Mouse (Mus musculus): ENCODE measurements around the gene Prr22. TPM values are rescaled to one million over a fixed set of nuclear protein-coding genes. Genes with fewer than 3 reads are reported as not detected.

Gene Prr22
- polyA plus RNA-seq, 1 experiment from 2014 or later: 1.6 TPM

DNA sequence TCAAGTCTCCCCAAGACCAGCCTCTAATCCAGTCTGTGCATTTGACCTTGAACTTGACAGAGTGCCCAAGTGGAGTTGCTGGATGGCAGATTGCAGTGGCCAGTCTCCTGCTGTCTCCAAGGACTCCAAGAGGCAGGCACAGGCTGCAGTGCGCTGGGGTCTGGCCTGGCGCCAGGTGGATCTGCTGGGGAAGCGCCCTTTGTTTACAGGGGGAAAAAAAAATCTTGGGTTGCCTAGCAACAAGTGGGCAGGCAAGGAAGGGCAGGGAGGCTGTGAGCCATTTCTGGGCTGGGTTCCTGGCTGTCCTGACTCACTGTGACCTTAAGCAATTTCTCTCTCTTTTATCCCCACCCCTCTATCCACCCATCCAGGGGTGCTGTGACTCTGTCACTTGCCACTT lies 40.2 kb downstream of the Prr22 start:
- Histone ChIP-seq H3K4me1 (replicated peaks; ENCODE audit: control insufficient read depth, insufficient read depth, low read length) (0 out of 2 replicates have a peak, but pooled peaks cover 7% of the 10 kb centered on the region), H3K9me3 (ENCODE audit: control insufficient read depth, low read length) (no peaks in the 10 kb centered on the region), H3K27ac (ENCODE audit: low read depth, low read length) (no peak overlapping the region), H3K4me3 (ENCODE audit: low read depth, low read length) (no peak overlapping the region), H3K27me3 (replicated peaks; ENCODE audit: control insufficient read depth, insufficient read depth, low read length) (no peaks in the 10 kb centered on the region; the same call in 1 of the 2 replicates), H3K4me2 (no peak overlapping the region), H3K9ac (ENCODE audit: low read depth, low read length) (no peak overlapping the region), H3K36me3 (ENCODE audit: control insufficient read depth, insufficient read depth, low read length) (no peaks in the 10 kb centered on the region)
- ATAC-seq (replicated peaks; ENCODE audit: low FRiP score) (no peak; the same call in 1 of the 2 replicates), DNase-seq (ENCODE audit: low spot score) (peak; percentile 57)
- WGBS: 25% methylated on average over 3 of the region's 3 CpGs

DNA sequence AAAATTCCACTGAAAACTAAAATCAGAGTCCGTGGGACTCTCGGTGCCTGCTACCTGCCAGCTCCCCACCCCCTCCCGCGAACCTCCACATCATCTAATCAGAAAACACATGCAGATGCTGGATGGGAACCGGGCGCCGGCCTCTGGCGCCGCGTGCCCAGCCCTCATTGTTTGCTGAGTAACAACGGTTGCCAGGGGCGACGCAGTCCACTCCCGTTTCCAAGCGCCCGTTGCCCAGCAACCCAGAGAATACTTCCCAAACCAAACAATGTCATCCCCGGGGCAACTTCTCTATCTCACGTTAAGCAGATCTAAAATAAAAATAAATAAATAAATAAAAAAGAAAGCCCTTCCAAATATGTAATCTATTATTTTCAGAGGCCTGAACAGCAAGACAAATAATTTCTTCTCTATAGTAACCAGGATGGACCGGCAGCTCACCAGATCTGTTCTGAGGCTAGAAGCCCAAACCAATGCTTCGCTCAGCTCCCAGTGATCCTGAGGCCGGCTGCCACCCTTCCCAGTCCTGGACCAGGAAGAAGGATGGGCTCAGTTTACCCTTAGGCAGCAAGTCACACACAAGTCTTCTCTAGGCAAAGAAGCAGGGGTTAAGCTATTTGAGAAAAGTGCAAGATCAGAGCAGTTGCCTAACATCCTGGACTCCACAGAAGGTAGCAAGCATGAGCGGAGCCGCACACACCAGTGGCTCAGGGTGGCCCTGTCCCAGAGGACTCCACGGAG lies 44.4 kb downstream of the Prr22 start:
- 0 out of 2 replicates have a peak, but pooled peaks have one; percentile 25 for ATAC-seq (replicated peaks; ENCODE audit: low FRiP score)
- Histone ChIP-seq H3K4me1 (replicated peaks; ENCODE audit: control insufficient read depth, insufficient read depth, low read length) (0 out of 2 replicates have a peak, but pooled peaks cover 10% of the 10 kb centered on the region), H3K9me3 (ENCODE audit: control insufficient read depth, low read length) (no peaks in the 10 kb centered on the region), H3K36me3 (ENCODE audit: control insufficient read depth, insufficient read depth, low read length) (no peaks in the 10 kb centered on the region), H3K4me3 (ENCODE audit: low read depth, low read length) (no peak overlapping the region), H3K9ac (ENCODE audit: low read depth, low read length) (no peak overlapping the region), H3K27ac (ENCODE audit: low read depth, low read length) (no peak overlapping the region), H3K4me2 (no peak overlapping the region), H3K27me3 (replicated peaks; ENCODE audit: control insufficient read depth, insufficient read depth, low read length) (no peaks in the 10 kb centered on the region; the same call in 1 of the 2 replicates)
- 23% methylated on average over 24 of the region's 24 CpGs for WGBS
- peak; percentile 68 for DNase-seq (ENCODE audit: low spot score)

DNA sequence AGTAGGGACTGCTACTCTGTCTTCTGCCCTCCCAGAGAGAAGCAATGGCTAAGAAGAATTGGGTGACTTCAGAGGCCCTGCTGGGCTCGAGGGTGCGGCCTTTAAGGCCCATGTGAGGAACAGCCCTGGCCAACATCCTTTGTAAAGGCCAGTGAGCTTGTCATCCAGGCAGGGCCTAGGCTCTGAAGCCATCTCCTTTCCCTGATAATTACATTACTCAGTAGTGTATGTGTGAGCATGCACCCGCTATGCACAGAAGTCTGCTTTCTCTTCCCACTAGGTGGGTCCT lies 45.0 kb downstream of the Prr22 start:
- Histone ChIP-seq H3K4me1 (replicated peaks; ENCODE audit: control insufficient read depth, insufficient read depth, low read length) (0 out of 2 replicates have a peak, but pooled peaks cover 10% of the 10 kb centered on the region), H3K27ac (ENCODE audit: low read depth, low read length) (no peak overlapping the region), H3K4me2 (no peak overlapping the region), H3K9ac (ENCODE audit: low read depth, low read length) (no peak overlapping the region), H3K4me3 (ENCODE audit: low read depth, low read length) (no peak overlapping the region), H3K36me3 (ENCODE audit: control insufficient read depth, insufficient read depth, low read length) (no peaks in the 10 kb centered on the region), H3K27me3 (replicated peaks; ENCODE audit: control insufficient read depth, insufficient read depth, low read length) (peaks cover 2% of the 10 kb centered on the region; the same call in 1 of the 2 replicates), H3K9me3 (ENCODE audit: control insufficient read depth, low read length) (no peaks in the 10 kb centered on the region)
- no peak for DNase-seq (ENCODE audit: low spot score)
- WGBS: 79% methylated on average over 3 of the region's 3 CpGs
- no peak for ATAC-seq (replicated peaks; ENCODE audit: low FRiP score)

DNA sequence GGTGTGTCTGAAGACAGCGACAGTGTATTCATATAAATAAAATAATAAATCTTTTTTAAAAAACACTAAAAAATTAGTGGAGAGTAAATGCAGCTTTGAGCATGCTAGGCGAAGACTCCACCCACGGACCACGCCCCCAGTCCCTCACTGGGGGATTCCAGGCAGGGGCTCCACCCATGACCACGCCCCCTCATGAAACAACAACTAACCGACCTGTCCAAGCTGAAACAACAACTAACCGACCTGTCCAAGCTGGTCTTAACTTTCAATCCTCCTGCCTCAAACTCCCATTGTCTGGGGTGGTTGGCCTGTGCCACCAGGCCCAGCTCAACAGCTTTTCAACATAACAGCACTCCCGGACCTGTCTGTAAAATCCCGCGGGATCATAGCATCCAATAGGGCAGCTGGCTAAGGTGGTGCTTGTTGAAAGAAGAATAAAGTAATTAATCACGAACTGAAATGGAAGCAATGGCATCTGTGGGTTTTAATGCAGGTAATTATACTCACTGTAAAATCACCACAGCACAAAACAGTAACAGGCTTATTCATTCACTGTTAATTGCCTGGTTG lies 48.1 kb downstream of the Prr22 start:
- peaks cover 2% of the 10 kb centered on the region; the same call in 1 of the 2 replicates for H3K27me3 ChIP-seq (replicated peaks; ENCODE audit: control insufficient read depth, insufficient read depth, low read length)
- H3K9me3 ChIP-seq (ENCODE audit: control insufficient read depth, low read length): no peaks in the 10 kb centered on the region
- H3K4me1 ChIP-seq (replicated peaks; ENCODE audit: control insufficient read depth, insufficient read depth, low read length): 0 out of 2 replicates have a peak, but pooled peaks cover 3% of the 10 kb centered on the region
- DNase-seq (ENCODE audit: low spot score) (no peak), ATAC-seq (replicated peaks; ENCODE audit: low FRiP score) (peak; percentile 70)
- H3K4me2 ChIP-seq: peak overlapping the region; percentile 44
- H3K27ac ChIP-seq (ENCODE audit: low read depth, low read length): no peak overlapping the region
- H3K36me3 ChIP-seq (ENCODE audit: control insufficient read depth, insufficient read depth, low read length): no peaks in the 10 kb centered on the region
- peak overlapping the region; percentile 20; the same call in 1 of the 2 replicates for H3K4me3 ChIP-seq (ENCODE audit: low read depth, low read length)
- WGBS: 29% methylated on average over 11 of the region's 11 CpGs
- H3K9ac ChIP-seq (ENCODE audit: low read depth, low read length): peak overlapping the region; percentile 18; the same call in 1 of the 2 replicates

DNA sequence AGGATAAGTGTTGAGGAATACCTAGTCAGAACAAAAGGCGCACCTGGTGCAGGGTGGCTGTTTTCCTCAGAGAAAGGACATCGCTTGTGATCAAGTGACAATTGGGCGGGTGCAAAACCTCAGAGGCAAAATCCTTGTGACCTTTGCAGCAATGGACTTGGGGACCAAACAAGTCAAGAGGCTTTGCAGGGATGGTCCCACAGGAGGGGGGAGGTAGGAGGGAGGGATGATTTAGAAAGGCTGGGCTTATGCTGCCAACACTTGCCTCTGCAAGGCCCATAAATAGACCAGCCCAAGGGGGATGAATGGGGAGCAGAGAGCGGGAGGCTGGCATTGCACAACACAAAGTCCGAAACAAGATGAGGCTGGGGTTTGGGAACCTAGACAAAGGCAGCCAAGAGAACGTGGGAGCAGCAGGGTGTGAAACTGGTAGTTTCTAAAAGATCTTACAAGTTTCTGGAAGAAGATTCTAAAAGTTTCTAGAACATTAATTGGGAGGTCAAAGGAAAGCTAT lies 49.0 kb downstream of the Prr22 start:
- no peaks in the 10 kb centered on the region for H3K36me3 ChIP-seq (ENCODE audit: control insufficient read depth, insufficient read depth, low read length)
- no peak overlapping the region for H3K4me3 ChIP-seq (ENCODE audit: low read depth, low read length)
- WGBS: 75% methylated on average over 6 of the region's 6 CpGs
- H3K27me3 ChIP-seq (replicated peaks; ENCODE audit: control insufficient read depth, insufficient read depth, low read length): peaks cover 2% of the 10 kb centered on the region; the same call in 1 of the 2 replicates
- H3K27ac ChIP-seq (ENCODE audit: low read depth, low read length): no peak overlapping the region
- 0 out of 2 replicates have a peak, but pooled peaks cover 3% of the 10 kb centered on the region for H3K4me1 ChIP-seq (replicated peaks; ENCODE audit: control insufficient read depth, insufficient read depth, low read length)
- no peaks in the 10 kb centered on the region for H3K9me3 ChIP-seq (ENCODE audit: control insufficient read depth, low read length)
- no peak overlapping the region for H3K9ac ChIP-seq (ENCODE audit: low read depth, low read length)
- ATAC-seq (replicated peaks; ENCODE audit: low FRiP score) (no peak), DNase-seq (ENCODE audit: low spot score) (no peak)
- H3K4me2 ChIP-seq: no peak overlapping the region

DNA sequence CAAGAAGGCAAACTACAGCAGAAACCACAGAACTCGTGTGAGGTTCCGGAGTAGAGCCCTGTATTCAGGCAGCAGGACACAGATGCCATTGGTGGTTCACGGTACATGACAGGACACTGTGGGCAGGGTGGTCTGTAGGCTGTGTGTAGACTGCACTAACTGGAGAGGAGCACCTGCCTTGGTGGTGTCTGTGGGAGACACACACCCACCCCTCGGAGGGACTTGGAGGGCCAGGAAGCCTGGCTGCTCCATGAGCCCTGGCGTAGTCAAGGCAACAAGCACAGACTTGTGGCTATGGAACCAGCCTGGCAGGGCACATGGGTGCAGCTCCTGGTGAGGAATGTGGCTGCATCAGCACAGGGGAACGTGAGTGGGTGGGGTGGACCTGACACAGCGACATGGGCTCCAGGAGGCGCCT lies 49.7 kb downstream of the Prr22 start:
- DNase-seq (ENCODE audit: low spot score) (no peak), ATAC-seq (replicated peaks; ENCODE audit: low FRiP score) (no peak)
- Histone ChIP-seq H3K36me3 (ENCODE audit: control insufficient read depth, insufficient read depth, low read length) (no peaks in the 10 kb centered on the region), H3K4me2 (no peak overlapping the region), H3K27me3 (replicated peaks; ENCODE audit: control insufficient read depth, insufficient read depth, low read length) (peaks cover 2% of the 10 kb centered on the region; the same call in 1 of the 2 replicates), H3K4me1 (replicated peaks; ENCODE audit: control insufficient read depth, insufficient read depth, low read length) (0 out of 2 replicates have a peak, but pooled peaks cover 3% of the 10 kb centered on the region), H3K9me3 (ENCODE audit: control insufficient read depth, low read length) (no peaks in the 10 kb centered on the region), H3K27ac (ENCODE audit: low read depth, low read length) (no peak overlapping the region), H3K4me3 (ENCODE audit: low read depth, low read length) (no peak overlapping the region), H3K9ac (ENCODE audit: low read depth, low read length) (no peak overlapping the region)
- WGBS: 74% methylated on average over 8 of the region's 8 CpGs

Other genes starting within 250 kb of the Prr22 start
- 0.44 and 0.70 TPM in 2 replicates for gene Gm20219, start 215.9 kb upstream of the Prr22 start, polyA plus RNA-seq (2014; fragmentation: Nextera tagmentation; extraction: Ambion mirVana)
- 64.5 and 75.5 TPM in 2 replicates for gene Safb2, start 185.7 kb upstream of the Prr22 start, polyA plus RNA-seq (2014; fragmentation: Nextera tagmentation; extraction: Ambion mirVana)
- 93.1 and 96.5 TPM in 2 replicates for gene Safb, start 185.4 kb upstream of the Prr22 start, polyA plus RNA-seq (2014; fragmentation: Nextera tagmentation; extraction: Ambion mirVana)
- 236 and 248 TPM in 2 replicates for gene 2410015M20Rik, start 160.5 kb upstream of the Prr22 start, polyA plus RNA-seq (2014; fragmentation: Nextera tagmentation; extraction: Ambion mirVana)
- 2,108 and 2,211 TPM in 2 replicates for gene Rpl36, start 156.8 kb upstream of the Prr22 start, polyA plus RNA-seq (2014; fragmentation: Nextera tagmentation; extraction: Ambion mirVana)
- gene Lonp1, start 143.4 kb upstream of the Prr22 start, polyA plus RNA-seq (2014; fragmentation: Nextera tagmentation; extraction: Ambion mirVana): 87.9 and 92.4 TPM in 2 replicates
- gene Catsperd, start 142.1 kb upstream of the Prr22 start, polyA plus RNA-seq (2014; fragmentation: Nextera tagmentation; extraction: Ambion mirVana): 0.64 and 0.68 TPM in 2 replicates
- gene Ranbp3, start 97.0 kb upstream of the Prr22 start, polyA plus RNA-seq (2014; fragmentation: Nextera tagmentation; extraction: Ambion mirVana): 94.3 and 105 TPM in 2 replicates
- 343 and 358 TPM in 2 replicates for gene Ndufa11, start 52.5 kb upstream of the Prr22 start, polyA plus RNA-seq (2014; fragmentation: Nextera tagmentation; extraction: Ambion mirVana)
- gene Vmac, start 52.2 kb upstream of the Prr22 start, polyA plus RNA-seq (2014; fragmentation: Nextera tagmentation; extraction: Ambion mirVana): 9.1 and 10.7 TPM in 2 replicates
- gene Nrtn, start 12.7 kb upstream of the Prr22 start, polyA plus RNA-seq (2014; fragmentation: Nextera tagmentation; extraction: Ambion mirVana): 5.2 and 5.3 TPM in 2 replicates
- 34.5 and 36.9 TPM in 2 replicates for gene Dus3l, start 5.5 kb upstream of the Prr22 start, polyA plus RNA-seq (2014; fragmentation: Nextera tagmentation; extraction: Ambion mirVana)
- gene Rfx2, start 60.8 kb downstream of the Prr22 start, polyA plus RNA-seq (2014; fragmentation: Nextera tagmentation; extraction: Ambion mirVana): 9.0 and 9.5 TPM in 2 replicates
- gene Acsbg2, start 104.2 kb downstream of the Prr22 start, polyA plus RNA-seq (2014; fragmentation: Nextera tagmentation; extraction: Ambion mirVana): not detected in 2 replicates
- gene 1700061G19Rik, start 105.2 kb downstream of the Prr22 start, polyA plus RNA-seq (2014; fragmentation: Nextera tagmentation; extraction: Ambion mirVana): 0.26 TPM in 2 replicates
- gene Mllt1, start 165.2 kb downstream of the Prr22 start, polyA plus RNA-seq (2014; fragmentation: Nextera tagmentation; extraction: Ambion mirVana): 19.2 and 21.3 TPM in 2 replicates
- gene Acer1, start 211.9 kb downstream of the Prr22 start, polyA plus RNA-seq (2014; fragmentation: Nextera tagmentation; extraction: Ambion mirVana): not detected in 2 replicates
- gene Clpp, start 220.1 kb downstream of the Prr22 start, polyA plus RNA-seq (2014; fragmentation: Nextera tagmentation; extraction: Ambion mirVana): 181 and 183 TPM in 2 replicates
- 36.3 and 39.9 TPM in 2 replicates for gene Alkbh7, start 227.1 kb downstream of the Prr22 start, polyA plus RNA-seq (2014; fragmentation: Nextera tagmentation; extraction: Ambion mirVana)
- 0.44 TPM in 1 of 2 replicates, not detected in the other for gene Pspn, start 229.8 kb downstream of the Prr22 start, polyA plus RNA-seq (2014; fragmentation: Nextera tagmentation; extraction: Ambion mirVana)
- gene Gtf2f1, start 241.0 kb downstream of the Prr22 start, polyA plus RNA-seq (2014; fragmentation: Nextera tagmentation; extraction: Ambion mirVana): 99.0 and 106 TPM in 2 replicates
- 0.26 and 0.33 TPM in 2 replicates for gene Gm17949, start 241.2 kb downstream of the Prr22 start, polyA plus RNA-seq (2014; fragmentation: Nextera tagmentation; extraction: Ambion mirVana)